Mouse (Mus musculus) intestine, postnatal 0 days (tissue): ENCODE measurements at regions not wholly inside any gene's neighbourhood (a gene's known extent, or its start where the extent isn't known, plus 50 kb on each side); places are given as distances from the start of the nearest gene placed in this dataset.

Source experiments
- ATAC-seq: fragments of 200-750 bp; cut with Nextera tagmentation; 2 replicates; pipeline ENCODE4 v1.8.0; 2017; ENCODE audit warnings: mild to moderate bottlenecking, moderate TSS enrichment, moderate library complexity
- H3K27ac ChIP-seq: fragments of 300-500 bp; sonication (generic); 2 replicates; pipeline ENCODE4 v1.5.1; 2014; ENCODE audit warnings: mild to moderate bottlenecking, low read depth, low read length, moderate library complexity
- H3K27me3 ChIP-seq: fragments of 300-500 bp; sonication (generic); replicated peaks from 2 replicates; pipeline ENCODE4 v1.6.1; 2014; ENCODE audit warnings: low read length, mixed read lengths; ENCODE audit not compliant: control insufficient read depth, insufficient read depth
- H3K36me3 ChIP-seq: fragments of 300-500 bp; sonication (generic); 2 replicates; pipeline ENCODE4 v1.6.1; 2014; ENCODE audit warnings: mild to moderate bottlenecking, moderate library complexity; ENCODE audit not compliant: control insufficient read depth, insufficient read depth
- H3K4me1 ChIP-seq: fragments of 300-500 bp; sonication (generic); replicated peaks from 2 replicates; pipeline ENCODE4 v1.6.1; 2014; ENCODE audit warnings: antibody characterized with exemption, low read length, mixed read lengths; ENCODE audit not compliant: control insufficient read depth, insufficient read depth
- H3K4me2 ChIP-seq: fragments of 300-500 bp; sonication (generic); replicated peaks from 2 replicates; pipeline ENCODE4 v1.6.1; 2014; ENCODE audit warnings: low read depth, mild to moderate bottlenecking, moderate library complexity
- H3K4me3 ChIP-seq: fragments of 300-500 bp; sonication (generic); 2 replicates; pipeline ENCODE4 v1.5.1; 2014; ENCODE audit warnings: low read depth, low read length
- H3K9ac ChIP-seq: fragments of 300-500 bp; sonication (generic); 2 replicates; pipeline ENCODE4 v1.6.1; 2014; ENCODE audit warnings: mild to moderate bottlenecking, low read depth, low read length
- H3K9me3 ChIP-seq: fragments of 300-500 bp; sonication (generic); 2 replicates; pipeline ENCODE4 v1.6.1; 2016; ENCODE audit warnings: mixed run types; ENCODE audit not compliant: control insufficient read depth
- CTCF ChIP-seq: sonication (generic); IDR thresholded peaks from 2 replicates; pipeline ENCODE4 v1.5.1; 2016; ENCODE audit warnings: low read depth, mild to moderate bottlenecking, control low read depth, antibody characterized with exemption, moderate library complexity
- WGBS: fragments of 180-500 bp; shearing (Covaris S2); extraction: QIAGEN DNeasy Blood & Tissue Kit; methylation state at CpG from one replicate; pipeline ENCODE4 v1.1.7; 2014; 5-methylcytosine and 5-hydroxymethylcytosine counted together

GRCm38 (mm10) chr10:92600116-92600515 is 122.1 kb downstream of the Nedd1 start:
- H3K4me2 ChIP-seq, result no peak overlapping the region
- no peak overlapping the region for H3K9ac ChIP-seq
- TF ChIP-seq CTCF, result no peak
- 76% methylated on average over 4 of the region's 4 CpGs for WGBS
- no peaks in the 10 kb centered on the region for H3K27me3 ChIP-seq
- H3K4me3 ChIP-seq, result no peak overlapping the region
- no peaks in the 10 kb centered on the region for H3K4me1 ChIP-seq
- H3K9me3 ChIP-seq, result no peaks in the 10 kb centered on the region
- H3K27ac ChIP-seq, result no peak overlapping the region
- no peak for ATAC-seq
- H3K36me3 ChIP-seq, result no peaks in the 10 kb centered on the region

GRCm38 (mm10) chr10:92595496-92596355 is 126.5 kb downstream of the Nedd1 start:
- H3K4me3 ChIP-seq, result no peak overlapping the region
- H3K36me3 ChIP-seq, result no peaks in the 10 kb centered on the region
- no peak for ATAC-seq
- 29% methylated on average over 6 of the region's 6 CpGs for WGBS
- H3K27ac ChIP-seq, result no peak overlapping the region
- no peak overlapping the region for H3K9ac ChIP-seq
- no peaks in the 10 kb centered on the region for H3K4me1 ChIP-seq
- no peaks in the 10 kb centered on the region for H3K27me3 ChIP-seq
- no peaks in the 10 kb centered on the region for H3K9me3 ChIP-seq
- TF ChIP-seq CTCF, result no peak
- H3K4me2 ChIP-seq, result no peak overlapping the region

- no peaks in the 10 kb centered on the region for H3K36me3 ChIP-seq
- no peak for TF ChIP-seq CTCF
- no peaks in the 10 kb centered on the region for H3K4me1 ChIP-seq
- 61% methylated on average over 7 of the region's 7 CpGs for WGBS
- H3K9me3 ChIP-seq, result no peaks in the 10 kb centered on the region
- H3K4me3 ChIP-seq, result no peak overlapping the region
- no peak overlapping the region for H3K9ac ChIP-seq
- H3K4me2 ChIP-seq, result no peak overlapping the region
- H3K27me3 ChIP-seq, result no peaks in the 10 kb centered on the region
- no peak for ATAC-seq
- no peak overlapping the region for H3K27ac ChIP-seq
Observed at GRCm38 (mm10) chr10:92593947-92594460, 128.2 kb downstream of the Nedd1 start.

- H3K9me3 ChIP-seq, result no peaks in the 10 kb centered on the region
- WGBS, result 80% methylated on average over 2 of the region's 2 CpGs
- no peaks in the 10 kb centered on the region for H3K4me1 ChIP-seq
- H3K4me2 ChIP-seq, result no peak overlapping the region
- H3K27me3 ChIP-seq, result no peaks in the 10 kb centered on the region
- H3K4me3 ChIP-seq, result no peak overlapping the region
- TF ChIP-seq CTCF, result no peak
- no peak overlapping the region for H3K9ac ChIP-seq
- H3K36me3 ChIP-seq, result no peaks in the 10 kb centered on the region
- H3K27ac ChIP-seq, result no peak overlapping the region
- ATAC-seq, result no peak
Observed at GRCm38 (mm10) chr10:92578872-92579271, 143.3 kb downstream of the Nedd1 start.

- Histone ChIP-seq H3K27me3 (no peaks in the 10 kb centered on the region), H3K4me3 (no peak overlapping the region), H3K4me1 (no peaks in the 10 kb centered on the region), H3K9ac (no peak overlapping the region), H3K36me3 (no peaks in the 10 kb centered on the region), H3K9me3 (no peaks in the 10 kb centered on the region), H3K27ac (no peak overlapping the region), H3K4me2 (no peak overlapping the region)
- ATAC-seq, result no peak
- no peak for TF ChIP-seq CTCF
Observed at GRCm38 (mm10) chr10:92570496-92570895, 151.7 kb downstream of the Nedd1 start.

GRCm38 (mm10) chr10:92557463-92557862 is 164.8 kb downstream of the Nedd1 start:
- Histone ChIP-seq H3K36me3 (no peaks in the 10 kb centered on the region), H3K4me1 (no peaks in the 10 kb centered on the region), H3K4me3 (no peak overlapping the region), H3K9me3 (no peaks in the 10 kb centered on the region), H3K27ac (no peak overlapping the region), H3K9ac (no peak overlapping the region), H3K27me3 (no peaks in the 10 kb centered on the region), H3K4me2 (no peak overlapping the region)
- no peak for ATAC-seq
- WGBS, result 75% methylated on average over 4 of the region's 4 CpGs
- no peak for TF ChIP-seq CTCF
